Mouse (Mus musculus) lung, postnatal 14 days (tissue): Measurements from ENCODE around the gene Gm14139.
"Not testable (repeated sequence)": the region's sequence is repeated elsewhere in the genome, so short reads cannot be mapped to it uniquely, and the experiment has no call there.

Experiments
- DNase-seq: peaks from one replicate; pipeline ENCODE4 v3.0.0; 2021

Gene Gm14139

GRCm38 (mm10) chr2:150181570-150181999 is at the start of gene Gm14139:
Gm14139 (plus strand) TSS chr2:150181755.
- DNase-seq: not testable (repeated sequence)

- not testable (repeated sequence) for DNase-seq
Measured at GRCm38 (mm10) chr2:150132002-150132401, 49.6 kb upstream of the Gm14139 start.

GRCm38 (mm10) chr2:150132773-150133172 is 48.8 kb upstream of the Gm14139 start:
- DNase-seq: no peak

GRCm38 (mm10) chr2:150136435-150136897 is 45.1 kb upstream of the Gm14139 start, which contains the start of gene Zfp120:
Zfp120 (minus strand) TSS chr2:150136708.
- peak; percentile 83 for DNase-seq

- DNase-seq: no peak
Measured at GRCm38 (mm10) chr2:150166703-150167102, 14.9 kb upstream of the Gm14139 start.

- DNase-seq: no peak
Measured at GRCm38 (mm10) chr2:150173833-150174232, 7.7 kb upstream of the Gm14139 start.

GRCm38 (mm10) chr2:150179579-150179978 is 2.0 kb upstream of the Gm14139 start, which contains the start of gene Gm10770:
Gm10770 (minus strand) TSS chr2:150179679.
- DNase-seq: not testable (repeated sequence)

GRCm38 (mm10) chr2:150181046-150181445 is 509 bp upstream of the Gm14139 start:
- not testable (repeated sequence) for DNase-seq

GRCm38 (mm10) chr2:150217600-150218362 is 36.2 kb downstream of the Gm14139 start, which contains the start of gene Zfp937:
Zfp937 (plus strand) TSS chr2:150218073.
- DNase-seq: peak; percentile 70

- DNase-seq: not testable (repeated sequence)
Measured at GRCm38 (mm10) chr2:150218363-150218725, 36.8 kb downstream of the Gm14139 start.

GRCm38 (mm10) chr2:150223263-150223662 is 41.7 kb downstream of the Gm14139 start:
- DNase-seq: not testable (repeated sequence)
